Mouse (Mus musculus) myocyte (in vitro differentiated cells): Measurements from ENCODE around the gene C2cd4a. TPM values are rescaled to one million over a fixed set of nuclear protein-coding genes. Genes with fewer than 3 reads are reported as not detected.

Source experiments
- H3K27me3 ChIP-seq: one replicate; pipeline ENCODE4 v1.6.1; 2011; ENCODE audit not compliant: control insufficient read depth, insufficient read depth, insufficient read length
- H3K36me3 ChIP-seq: one replicate; pipeline ENCODE4 v1.6.1; 2011; ENCODE audit not compliant: control insufficient read depth, insufficient read depth
- H3K4me2 ChIP-seq: one replicate; pipeline ENCODE4 v1.6.1; 2011; ENCODE audit warnings: low read depth, control low read depth
- H3K4me3 ChIP-seq: one replicate; pipeline ENCODE4 v1.5.1; 2011; ENCODE audit warnings: mild to moderate bottlenecking, control low read depth, moderate library complexity
- H3K79me2 ChIP-seq: one replicate; pipeline ENCODE4 v1.6.1; 2011; ENCODE audit not compliant: control insufficient read depth, insufficient read depth
- H3ac ChIP-seq: one replicate; pipeline ENCODE4 v1.6.1; 2011; ENCODE audit not compliant: control insufficient read depth, insufficient read length
- CEBPB ChIP-seq: IDR thresholded peaks from 2 replicates; pipeline ENCODE4 v1.6.1; 2011; ENCODE audit warnings: mild to moderate bottlenecking, moderate library complexity; ENCODE audit not compliant: poor library complexity, insufficient read depth, severe bottlenecking
- E2F4 ChIP-seq: IDR thresholded peaks from one replicate; pipeline ENCODE4 v1.6.1; 2011; ENCODE audit warnings: mild to moderate bottlenecking, control low read depth, moderate library complexity; ENCODE audit not compliant: insufficient read depth
- MAX ChIP-seq: IDR thresholded peaks from one replicate; pipeline ENCODE4 v1.6.1; 2011; ENCODE audit warnings: low read depth, mild to moderate bottlenecking, control low read depth
- MYOD1 ChIP-seq, 3 experiments: IDR thresholded peaks; one replicate each; pipeline ENCODE4 v1.6.1; 2011; ENCODE audit warnings: control low read depth in 2 of 3, low read depth in 2 of 3, mild to moderate bottlenecking in 2 of 3, moderate library complexity in 1 of 3; ENCODE audit not compliant: insufficient read length in 2 of 3, control insufficient read depth in 1 of 3
- MYOG ChIP-seq, 3 experiments: IDR thresholded peaks; one replicate each; pipeline ENCODE4 v1.6.1; 2011; ENCODE audit warnings: control low read depth in 2 of 3, low read depth in 2 of 3, mild to moderate bottlenecking in 2 of 3; ENCODE audit not compliant: insufficient read length in 2 of 3, control insufficient read depth in 1 of 3, insufficient read depth in 1 of 3
- POLR2A ChIP-seq: IDR thresholded peaks from one replicate; pipeline ENCODE4 v1.6.1; 2011; ENCODE audit warnings: low read depth, mild to moderate bottlenecking, control low read depth, moderate library complexity; ENCODE audit not compliant: insufficient read length
- POLR2AphosphoS2 ChIP-seq: IDR thresholded peaks from one replicate; pipeline ENCODE4 v1.6.1; 2011; ENCODE audit warnings: low read depth, control low read depth; ENCODE audit not compliant: insufficient read length
- REST ChIP-seq: IDR thresholded peaks from one replicate; pipeline ENCODE4 v1.6.1; 2011; ENCODE audit warnings: mild to moderate bottlenecking, control low read depth, moderate library complexity; ENCODE audit not compliant: insufficient read depth, insufficient read length
- SRF ChIP-seq: IDR thresholded peaks from one replicate; pipeline ENCODE4 v1.6.1; 2011; ENCODE audit warnings: low read depth; ENCODE audit not compliant: control insufficient read depth, insufficient read length
- TCF12 ChIP-seq: IDR thresholded peaks from one replicate; pipeline ENCODE4 v1.6.1; 2011; ENCODE audit warnings: mild to moderate bottlenecking, control low read depth; ENCODE audit not compliant: poor library complexity, insufficient read depth, severe bottlenecking
- TCF3 ChIP-seq: IDR thresholded peaks from one replicate; pipeline ENCODE4 v1.6.1; 2011; ENCODE audit warnings: low read depth, control low read depth; ENCODE audit not compliant: insufficient read length
- USF1 ChIP-seq: IDR thresholded peaks from one replicate; pipeline ENCODE4 v1.6.1; 2011; ENCODE audit warnings: low read depth, mild to moderate bottlenecking, control low read depth, moderate library complexity
- polyA plus RNA-seq: library from polyadenylated mRNA; unstranded; fragments of >200 nt; fragmentation: generic; extraction: Trizol; gene quantifications from one replicate; pipeline ENCODE4 v1.2.1, GENCODE M21; 2012; ENCODE audit warnings: missing spikeins

C2cd4a gene
- polyA plus RNA-seq, 1 experiment, result not detected

- Histone ChIP-seq H3K36me3 (no peaks in the 10 kb centered on the region), H3ac (no peak overlapping the region), H3K27me3 (peaks cover 7% of the 10 kb centered on the region), H3K4me3 (no peak overlapping the region), H3K79me2 (no peaks in the 10 kb centered on the region), H3K4me2 (no peak overlapping the region)
- TF ChIP-seq REST, result no peak
- TF ChIP-seq TCF12, result no peak
- no peak for TF ChIP-seq MYOG (IDR thresholded peaks at IDR 0.05; ENCODE audit: control insufficient read depth in 1 of 3, insufficient read depth in 1 of 3, insufficient read length in 2 of 3, low read depth in 2 of 3)
- no peak for TF ChIP-seq POLR2A
- TF ChIP-seq TCF3, result no peak
- no peak for TF ChIP-seq CEBPB
- TF ChIP-seq MYOD1 (IDR thresholded peaks at IDR 0.05; ENCODE audit: control insufficient read depth in 1 of 3, insufficient read length in 2 of 3, low read depth in 2 of 3), result no peak
- TF ChIP-seq POLR2AphosphoS2, result no peak
- TF ChIP-seq SRF, result no peak
- no peak for TF ChIP-seq E2F4
- no peak for TF ChIP-seq MAX
Observed at GRCm38 (mm10) chr9:67802241-67802640, 29.9 kb downstream of the C2cd4a start.

- Histone ChIP-seq H3K27me3 (peaks cover 5% of the 10 kb centered on the region), H3K4me2 (peak overlapping the region; percentile 12), H3K79me2 (no peaks in the 10 kb centered on the region), H3ac (no peak overlapping the region), H3K4me3 (no peak overlapping the region), H3K36me3 (no peaks in the 10 kb centered on the region)
- TF ChIP-seq MYOD1 (IDR thresholded peaks at IDR 0.05; ENCODE audit: control insufficient read depth in 1 of 3, insufficient read length in 2 of 3, low read depth in 2 of 3), result no peak
- TF ChIP-seq POLR2A, result no peak
- TF ChIP-seq USF1, result no peak
- no peak for TF ChIP-seq TCF3
- TF ChIP-seq MYOG (IDR thresholded peaks at IDR 0.05; ENCODE audit: control insufficient read depth in 1 of 3, insufficient read depth in 1 of 3, insufficient read length in 2 of 3, low read depth in 2 of 3), result no peak
- no peak for TF ChIP-seq REST
Observed at GRCm38 (mm10) chr9:67799078-67799819, 32.9 kb downstream of the C2cd4a start.

DNA sequence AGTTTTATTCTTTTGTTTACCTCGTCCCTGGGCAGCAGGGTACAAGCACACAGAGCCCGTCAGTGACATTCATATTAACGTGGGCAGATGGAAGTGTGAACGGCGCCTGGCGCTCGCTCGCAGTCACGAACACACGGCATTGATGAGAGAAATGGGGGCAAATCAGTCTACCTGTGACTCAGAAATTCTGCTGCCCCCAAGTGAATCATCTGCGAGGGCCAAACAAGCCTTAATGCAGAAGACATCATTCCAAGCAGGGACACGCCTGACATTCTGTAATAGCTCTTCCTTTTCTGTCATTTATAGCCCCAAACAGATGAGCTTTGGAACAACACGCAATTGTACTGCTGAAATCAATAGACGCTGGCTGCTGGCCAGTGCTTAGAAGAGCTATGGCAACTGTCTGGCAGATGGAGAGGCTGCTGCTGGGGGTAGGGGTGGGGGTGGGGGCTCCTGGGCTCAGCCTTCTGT is 36.9 kb downstream of the C2cd4a start:
- Histone ChIP-seq H3K4me2 (no peak overlapping the region), H3ac (no peak overlapping the region), H3K4me3 (no peak overlapping the region), H3K36me3 (no peaks in the 10 kb centered on the region), H3K79me2 (no peaks in the 10 kb centered on the region), H3K27me3 (peaks cover 5% of the 10 kb centered on the region)
- TF ChIP-seq TCF12, result no peak
- no peak for TF ChIP-seq TCF3
- no peak for TF ChIP-seq POLR2AphosphoS2
- no peak for TF ChIP-seq REST
- TF ChIP-seq CEBPB, result no peak
- no peak for TF ChIP-seq MYOD1 (IDR thresholded peaks at IDR 0.05; ENCODE audit: control insufficient read depth in 1 of 3, insufficient read length in 2 of 3, low read depth in 2 of 3)
- no peak for TF ChIP-seq POLR2A

DNA sequence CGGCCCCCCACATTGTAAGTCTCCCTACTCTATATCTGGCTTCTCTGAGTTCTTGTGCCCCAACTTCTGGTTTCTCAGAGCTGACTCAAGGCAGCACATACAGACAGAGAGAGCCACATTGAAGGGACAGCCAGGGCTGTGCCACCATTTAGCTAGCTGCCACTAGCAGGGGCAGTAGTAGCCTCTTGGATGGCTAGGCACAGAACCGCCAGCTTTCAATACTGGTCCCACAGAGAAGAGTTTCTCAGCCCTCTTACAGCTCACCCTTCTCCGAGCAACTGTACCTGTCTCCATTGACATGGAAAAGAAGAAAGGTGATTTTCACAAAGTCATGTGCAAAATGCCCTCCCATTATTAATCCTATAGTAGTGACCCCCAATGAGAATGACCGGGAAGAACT is 37.5 kb downstream of the C2cd4a start:
- TF ChIP-seq SRF (no peak), REST (no peak)
- Histone ChIP-seq H3K79me2 (no peaks in the 10 kb centered on the region), H3K27me3 (peaks cover 5% of the 10 kb centered on the region), H3K36me3 (no peaks in the 10 kb centered on the region), H3K4me2 (no peak overlapping the region), H3K4me3 (no peak overlapping the region), H3ac (no peak overlapping the region)

DNA sequence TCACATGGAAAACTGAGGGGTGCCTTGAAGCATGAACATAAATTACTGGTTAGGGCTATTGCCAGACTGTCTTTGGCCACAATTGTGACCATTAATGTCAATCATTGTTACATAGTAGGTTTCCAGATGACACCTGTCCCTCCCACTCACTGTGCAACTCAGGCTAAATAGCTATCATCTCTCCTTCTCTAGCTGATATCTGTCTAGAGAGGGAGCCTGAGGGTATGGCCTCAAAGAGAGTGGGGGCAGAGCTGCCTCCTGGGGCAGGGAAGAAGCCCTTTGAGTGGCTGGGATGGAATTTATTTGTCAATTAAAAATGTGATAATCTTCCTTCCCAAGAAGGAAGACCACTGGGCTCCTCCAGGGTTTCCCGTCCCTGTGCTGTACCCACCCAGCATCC is 37.9 kb downstream of the C2cd4a start:
- peaks cover 7% of the 10 kb centered on the region for H3K27me3 ChIP-seq
- H3K36me3 ChIP-seq, result no peaks in the 10 kb centered on the region
- H3K4me2 ChIP-seq, result no peak overlapping the region
- H3K4me3 ChIP-seq, result no peak overlapping the region
- H3K79me2 ChIP-seq, result no peaks in the 10 kb centered on the region
- no peak overlapping the region for H3ac ChIP-seq
- no peak for TF ChIP-seq USF1
- no peak for TF ChIP-seq MAX
- no peak for TF ChIP-seq MYOG (IDR thresholded peaks at IDR 0.05; ENCODE audit: control insufficient read depth in 1 of 3, insufficient read depth in 1 of 3, insufficient read length in 2 of 3, low read depth in 2 of 3)
